Mouse (Mus musculus): ENCODE data around the gene Slc25a10.

Slc25a10 gene

GRCm38 (mm10) chr11:120538485-120538884 lies 46.8 kb downstream of the Slc25a10 start:
- DNase-seq (ENCODE audit: inconsistent age in 2 of 2, low spot score in 1 of 2): peak; percentile 39 to 83

- DNase-seq (ENCODE audit: inconsistent age in 2 of 2, low spot score in 1 of 2): no peak
These were observed 47.3 kb downstream of the Slc25a10 start for GRCm38 (mm10) chr11:120538955-120539284.

- peak in 1 of 2 experiments; percentile 59 for DNase-seq (ENCODE audit: inconsistent age in 2 of 2, low spot score in 1 of 2)
These were observed 47.8 kb downstream of the Slc25a10 start for GRCm38 (mm10) chr11:120539285-120540014.

DNA sequence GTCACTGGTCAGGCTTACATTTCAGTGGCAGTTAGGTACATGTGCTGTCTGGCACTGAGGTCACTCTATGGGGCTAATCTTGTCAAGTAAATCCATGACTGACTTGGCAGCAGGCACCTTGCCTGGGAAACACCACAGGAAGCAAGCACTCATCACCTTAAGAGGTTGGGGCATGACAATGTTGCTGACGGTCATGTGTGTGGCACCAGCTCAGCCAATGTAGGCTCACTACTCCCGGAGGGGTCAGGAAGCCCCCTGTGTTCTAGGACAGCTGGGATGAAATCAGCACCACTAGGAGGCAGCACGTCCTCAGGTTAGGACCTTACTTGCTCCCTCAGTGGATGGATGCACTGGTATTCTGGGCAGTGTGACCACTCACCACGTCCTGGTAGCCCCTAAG lies 50.3 kb downstream of the Slc25a10 start:
- peak in 1 of 2 experiments; percentile 69 for DNase-seq (ENCODE audit: inconsistent age in 2 of 2, low spot score in 1 of 2)

DNA sequence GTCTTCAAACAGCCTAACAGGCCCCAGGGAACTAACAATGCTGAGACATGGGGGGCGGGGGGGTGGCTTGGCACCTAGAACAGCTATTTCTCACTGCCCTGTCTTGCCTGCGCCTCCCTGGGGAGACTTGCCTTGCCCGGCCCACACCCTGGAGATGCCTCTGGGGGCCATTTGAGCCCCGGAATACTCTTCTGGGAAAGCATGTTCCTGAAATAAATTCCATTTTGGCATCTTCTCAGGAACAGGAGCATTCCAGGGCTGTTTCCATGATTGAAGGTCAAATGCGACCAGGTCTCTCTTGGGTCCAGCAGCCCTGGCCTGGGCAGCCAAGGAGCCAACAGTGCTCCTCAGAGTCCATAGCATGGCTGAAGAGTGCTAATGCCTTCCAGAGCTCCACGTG lies 50.7 kb downstream of the Slc25a10 start:
- peak in 1 of 2 experiments; percentile 48 for DNase-seq (ENCODE audit: inconsistent age in 2 of 2, low spot score in 1 of 2)

DNA sequence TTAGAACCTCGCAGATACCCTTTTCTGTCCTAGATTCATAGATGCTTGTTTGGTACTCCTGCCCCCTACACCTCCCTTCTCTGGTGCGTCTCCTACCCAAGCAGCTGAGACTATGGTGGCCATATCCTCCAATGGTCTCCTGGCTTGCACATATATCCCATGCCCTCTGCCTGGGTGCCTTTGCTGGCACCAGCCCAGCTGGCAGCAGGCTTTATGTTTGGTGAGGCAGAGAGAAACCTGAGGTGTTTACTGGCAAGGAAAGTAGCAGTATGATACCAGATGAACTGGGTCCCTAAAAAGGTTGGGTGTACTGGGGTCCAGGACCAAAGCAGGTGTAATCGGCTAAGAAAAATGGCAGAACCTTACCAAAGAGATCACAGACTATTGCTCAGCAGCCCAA lies 54.3 kb downstream of the Slc25a10 start:
- no peak for DNase-seq (ENCODE audit: inconsistent age in 2 of 2, low spot score in 1 of 2)

GRCm38 (mm10) chr11:120547469-120547868 lies 55.8 kb downstream of the Slc25a10 start:
- DNase-seq (ENCODE audit: inconsistent age in 2 of 2, low spot score in 1 of 2): peak in 1 of 2 experiments; percentile 54

DNA sequence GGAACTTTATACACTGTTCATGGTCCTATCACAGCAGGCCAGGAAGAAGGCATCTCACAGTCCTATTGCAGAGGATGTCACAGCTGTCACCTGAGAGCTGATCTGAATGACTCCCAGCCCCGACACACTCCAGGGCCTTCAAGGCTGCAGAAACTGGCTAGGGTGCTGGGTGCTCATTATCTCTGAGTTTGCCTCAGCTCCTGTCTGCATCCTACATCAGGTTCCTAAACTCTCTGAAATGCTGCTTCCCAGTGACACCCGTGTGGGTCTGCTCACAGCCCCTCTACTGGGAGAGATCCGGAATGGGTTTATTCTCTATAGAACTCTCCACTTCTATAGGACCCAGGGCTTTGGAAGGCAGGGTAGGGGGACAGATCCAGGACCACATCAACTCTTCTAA lies 56.6 kb downstream of the Slc25a10 start:
- DNase-seq (ENCODE audit: inconsistent age in 2 of 2, low spot score in 1 of 2): no peak

DNA sequence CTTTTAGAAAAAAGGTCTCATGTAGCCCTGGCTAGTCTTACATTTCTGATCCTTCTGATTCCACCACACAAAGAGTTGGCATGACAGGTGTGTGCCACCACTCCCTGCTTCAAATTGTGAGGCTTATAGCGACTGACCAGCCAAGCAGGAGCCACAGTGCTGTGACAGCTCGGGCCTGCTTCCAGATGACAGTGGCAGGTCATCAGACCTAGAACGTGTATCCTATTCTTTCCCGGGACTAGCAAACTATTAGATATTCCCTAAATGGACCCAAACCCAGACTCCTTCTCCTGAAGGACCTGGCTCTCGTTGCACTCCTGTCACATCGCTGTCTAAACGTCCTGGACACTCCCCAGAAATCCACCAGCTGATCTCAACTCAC lies 57.1 kb downstream of the Slc25a10 start:
- no peak for DNase-seq (ENCODE audit: inconsistent age in 2 of 2, low spot score in 1 of 2)

All from adrenal gland, adult (tissue).